Mouse (Mus musculus) C2C12 (cell line): ENCODE results near the gene Lpcat1.

Experiments
- CTCF ChIP-seq: IDR thresholded peaks from one replicate; pipeline ENCODE4 v1.5.1; 2011; ENCODE audit not compliant: control insufficient read depth, insufficient read depth, insufficient read length
- FOSL1 ChIP-seq: IDR thresholded peaks from one replicate; pipeline ENCODE4 v1.8.0; 2011; ENCODE audit warnings: mild to moderate bottlenecking, low read length; ENCODE audit not compliant: poor library complexity, insufficient read depth, severe bottlenecking
- MAX ChIP-seq: IDR thresholded peaks from one replicate; pipeline ENCODE4 v1.6.1; 2011; ENCODE audit warnings: mild to moderate bottlenecking, control low read depth
- MYOD1 ChIP-seq: IDR thresholded peaks from one replicate; pipeline ENCODE4 v1.6.1; 2011; ENCODE audit warnings: low read depth; ENCODE audit not compliant: control insufficient read depth, insufficient read length
- MYOG ChIP-seq: IDR thresholded peaks from one replicate; pipeline ENCODE4 v1.6.1; 2011; ENCODE audit not compliant: control insufficient read depth, insufficient read length; ENCODE audit errors: extremely low read depth

- no peak for TF ChIP-seq CTCF
- no peak for TF ChIP-seq MYOD1
- TF ChIP-seq MYOG = no peak
- no peak for TF ChIP-seq MAX
- TF ChIP-seq FOSL1 = no peak
Observed at GRCm38 (mm10) chr13:73502719-73503118, 35.7 kb downstream of the Lpcat1 start.
